Mouse (Mus musculus) midbrain, embryonic 16.5 days (tissue): Measurements from ENCODE around the gene Ssbp1. TPM values are rescaled to one million over a fixed set of nuclear protein-coding genes. Genes with fewer than 3 reads are reported as not detected.

ENCODE experiments used
- ATAC-seq: fragments of 200-750 bp; cut with Nextera tagmentation; 2 replicates; pipeline ENCODE4 v1.8.0; 2017; ENCODE audit warnings: moderate TSS enrichment
- H3K27ac ChIP-seq: fragments of 300-500 bp; sonication (generic); 2 replicates; pipeline ENCODE4 v1.5.1; 2014; ENCODE audit warnings: mild to moderate bottlenecking, low read length, mixed read lengths
- H3K27me3 ChIP-seq: fragments of 300-500 bp; sonication (generic); 2 replicates; pipeline ENCODE4 v1.6.1; 2014; ENCODE audit warnings: low read depth, low read length, mixed read lengths; ENCODE audit not compliant: control insufficient read depth, insufficient read depth
- H3K36me3 ChIP-seq: fragments of 300-500 bp; sonication (generic); 2 replicates; pipeline ENCODE4 v1.6.1; 2014; ENCODE audit warnings: mild to moderate bottlenecking, low read length, moderate library complexity, mixed read lengths; ENCODE audit not compliant: control insufficient read depth, insufficient read depth
- H3K4me1 ChIP-seq: fragments of 300-500 bp; sonication (generic); 2 replicates; pipeline ENCODE4 v1.6.1; 2014; ENCODE audit warnings: mild to moderate bottlenecking, low read length, mixed read lengths; ENCODE audit not compliant: control insufficient read depth, insufficient read depth
- H3K4me2 ChIP-seq: fragments of 300-500 bp; sonication (generic); 2 replicates; pipeline ENCODE4 v1.6.1; 2014; ENCODE audit warnings: mild to moderate bottlenecking, low read length, mixed read lengths
- H3K4me3 ChIP-seq: fragments of 300-500 bp; sonication (generic); 2 replicates; pipeline ENCODE4 v1.5.1; 2014; ENCODE audit warnings: low read depth, mild to moderate bottlenecking, low read length, moderate library complexity, mixed read lengths
- H3K9ac ChIP-seq: fragments of 300-500 bp; sonication (generic); 2 replicates; pipeline ENCODE4 v1.6.1; 2014; ENCODE audit warnings: low read depth, low read length, mixed read lengths
- H3K9me3 ChIP-seq: fragments of 300-500 bp; sonication (generic); replicated peaks from 2 replicates; pipeline ENCODE4 v1.6.1; 2014; ENCODE audit warnings: mild to moderate bottlenecking, low read length, mixed read lengths; ENCODE audit not compliant: control insufficient read depth, poor library complexity, severe bottlenecking
- WGBS: fragments of 180-500 bp; shearing (Covaris S2); extraction: QIAGEN DNeasy Blood & Tissue Kit; methylation state at CpG from one replicate; pipeline ENCODE4 v1.1.7; 2014; 5-methylcytosine and 5-hydroxymethylcytosine counted together
- polyA plus RNA-seq: library from polyadenylated mRNA; unstranded; fragments of >200 nt; fragmentation: Nextera tagmentation; extraction: Ambion mirVana; gene quantifications from 2 replicates; pipeline ENCODE4 v1.2.1, GENCODE M21; 2015

Gene Ssbp1
- polyA plus RNA-seq, 1 experiment from 2014 or later = 96.8 TPM

DNA sequence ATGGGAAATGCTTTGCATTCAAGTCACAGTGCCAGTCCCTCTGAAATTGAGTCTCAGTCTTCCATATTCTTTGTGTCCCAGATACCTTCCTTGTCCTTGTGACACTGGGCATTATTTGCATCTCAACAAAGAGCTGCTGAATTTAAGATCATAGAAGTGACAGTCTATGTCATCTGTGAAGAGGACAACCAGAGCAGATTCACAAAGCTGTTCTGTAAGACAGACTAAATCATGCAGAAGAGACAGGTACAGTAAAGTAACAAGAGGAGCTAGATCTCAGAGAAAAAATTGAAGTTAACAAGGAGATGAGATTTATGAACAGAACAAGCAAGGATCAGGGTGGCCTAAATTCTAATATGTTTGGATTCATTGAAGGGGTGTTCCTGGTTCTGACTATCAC is 19.8 kb downstream of the Ssbp1 start, which contains the start of gene Tas2r137:
Tas2r137 (plus strand) TSS at position 301 of the 400 bp plus-strand sequence.
- Histone ChIP-seq H3K4me1 (no peaks in the 10 kb centered on the region), H3K27ac (no peak within 1 kb of the TSS)
- no peak for ATAC-seq

DNA sequence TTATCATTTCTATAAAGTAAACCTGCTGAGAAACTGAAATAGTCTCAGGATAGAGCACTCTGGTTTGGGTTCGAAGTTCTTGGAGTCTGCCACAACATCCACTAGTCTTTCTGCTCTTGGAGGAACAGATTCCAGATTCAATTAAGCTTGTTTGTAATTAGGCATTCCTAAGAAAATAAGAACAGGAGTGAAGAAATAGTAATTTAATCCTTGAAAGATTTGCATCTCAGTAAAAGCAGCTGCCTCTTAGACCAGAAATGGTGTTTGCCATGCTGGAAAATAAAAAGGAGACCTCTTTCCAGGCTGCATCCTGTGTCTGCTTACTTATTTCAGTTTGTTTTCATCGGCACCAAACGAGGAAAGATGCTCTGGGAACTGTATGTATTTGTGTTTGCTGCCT is 22.1 kb downstream of the Ssbp1 start, which contains the start of gene Tas2r108:
Tas2r108 (plus strand) TSS at position 301 of the 400 bp plus-strand sequence.
- Histone ChIP-seq H3K27ac (no peak within 1 kb of the TSS), H3K4me3 (no peak within 1 kb of the TSS), H3K4me1 (no peaks in the 10 kb centered on the region), H3K9ac (no peak within 1 kb of the TSS), H3K9me3 (no peaks in the 10 kb centered on the region), H3K36me3 (no peaks in the 10 kb centered on the region), H3K27me3 (no peaks in the 10 kb centered on the region), H3K4me2 (no peak within 1 kb of the TSS)
- 94% methylated on average over 3 of the region's 3 CpGs for WGBS
- ATAC-seq = no peak

More for the DNA sequence above, 19.8 kb downstream of the Ssbp1 start, which contains the start of gene Tas2r137:
- Histone ChIP-seq H3K9me3 (no peaks in the 10 kb centered on the region), H3K4me2 (no peak within 1 kb of the TSS), H3K27me3 (no peaks in the 10 kb centered on the region), H3K9ac (no peak within 1 kb of the TSS), H3K36me3 (no peaks in the 10 kb centered on the region), H3K4me3 (no peak within 1 kb of the TSS)

DNA sequence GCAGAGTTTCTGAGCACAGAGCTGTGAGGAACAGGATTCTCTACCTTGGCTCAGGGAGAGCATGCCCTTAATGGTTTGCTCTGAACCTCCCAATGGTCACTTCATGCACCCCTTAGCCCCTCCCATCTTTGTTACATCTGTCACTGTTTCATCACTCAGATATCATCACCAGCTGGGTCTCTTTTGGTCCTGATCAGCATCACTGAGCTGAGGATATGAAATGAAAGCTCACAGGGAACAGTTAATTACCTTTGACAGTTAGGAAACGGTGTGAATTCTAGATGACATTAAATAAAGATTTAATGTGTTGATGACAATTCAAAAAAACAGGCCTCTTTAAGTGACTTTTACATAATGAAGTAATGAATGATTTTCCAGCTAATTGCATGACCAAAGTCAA is 48.3 kb downstream of the Ssbp1 start, which contains the start of gene Prss37:
Prss37 (minus strand) TSS at position 101 of the 400 bp plus-strand sequence.
- H3K27me3 ChIP-seq = no peaks in the 10 kb centered on the region

More for the DNA sequence above, 48.3 kb downstream of the Ssbp1 start, which contains the start of gene Prss37:
- ATAC-seq = no peak
- no peak within 1 kb of the TSS for H3K9ac ChIP-seq
- 73% methylated on average over 1 of the region's 1 CpGs for WGBS
- no peaks in the 10 kb centered on the region; the same call in 1 of the 2 replicates for H3K9me3 ChIP-seq
- no peaks in the 10 kb centered on the region for H3K4me1 ChIP-seq
- H3K4me3 ChIP-seq = no peak within 1 kb of the TSS
- H3K27ac ChIP-seq = no peak within 1 kb of the TSS
- H3K4me2 ChIP-seq = no peak within 1 kb of the TSS
- no peaks in the 10 kb centered on the region for H3K36me3 ChIP-seq

Other genes starting within 250 kb of the Ssbp1 start
- gene Agk, start 146.2 kb upstream of the Ssbp1 start, polyA plus RNA-seq = 64.0 and 74.5 TPM in 2 replicates
- 12.9 and 13.8 TPM in 2 replicates for gene E330009J07Rik, start 35.2 kb upstream of the Ssbp1 start, polyA plus RNA-seq
- 0.10 and 0.21 TPM in 2 replicates for gene Wee2, start 32.3 kb upstream of the Ssbp1 start, polyA plus RNA-seq
- not detected in 2 replicates for gene Tas2r137, start 19.9 kb downstream of the Ssbp1 start, polyA plus RNA-seq
- gene Tas2r108, start 22.2 kb downstream of the Ssbp1 start, polyA plus RNA-seq = not detected in 2 replicates
- not detected in 2 replicates for gene Prss37, start 48.2 kb downstream of the Ssbp1 start, polyA plus RNA-seq
- 0.06 and 0.11 TPM in 2 replicates for gene Olfr461, start 83.7 kb downstream of the Ssbp1 start, polyA plus RNA-seq
- gene Olfr460, start 98.1 kb downstream of the Ssbp1 start, polyA plus RNA-seq = not detected in 2 replicates
- gene Clec5a, start 114.5 kb downstream of the Ssbp1 start, polyA plus RNA-seq = 0.44 and 0.75 TPM in 2 replicates
- gene Tas2r138, start 142.0 kb downstream of the Ssbp1 start, polyA plus RNA-seq = not detected in 2 replicates
- not detected in 2 replicates for gene Mgam, start 157.5 kb downstream of the Ssbp1 start, polyA plus RNA-seq